In genomic region chr8:120588908-120589771, GRCm38 (mm10) we compare ENCODE assay signal across 8 mouse cellular contexts. TPM values are rescaled to one million over a fixed set of nuclear protein-coding genes. Genes with fewer than 3 reads are reported as not detected.
DNase-seq lines count a peak whose midpoint lies in the region; ATAC-seq and TF ChIP-seq lines count a peak whose summit lies in the region.

TSS of gene Gins2 (minus strand) at chr8:120589304.

- no peaks in the 10 kb centered on the region for H3K27me3 ChIP-seq in heart, embryonic 12.5 days (replicated peaks)
- H3K27me3 ChIP-seq in kidney, postnatal 0 days (ENCODE audit: insufficient read depth, low read length) = no peaks in the 10 kb centered on the region
- no peaks in the 10 kb centered on the region for H3K27me3 ChIP-seq in liver, embryonic 11.5 days (replicated peaks; ENCODE audit: control insufficient read depth, insufficient read depth, low read length)
- H3K27me3 ChIP-seq in stomach, embryonic 14.5 days (ENCODE audit: control insufficient read depth, insufficient read depth, low read length) = no peaks in the 10 kb centered on the region

- no peaks in the 10 kb centered on the region for H3K9me3 ChIP-seq in heart, embryonic 12.5 days (replicated peaks)
- no peaks in the 10 kb centered on the region for H3K9me3 ChIP-seq in kidney, postnatal 0 days (replicated peaks; ENCODE audit: low read length)
- H3K9me3 ChIP-seq in liver, embryonic 11.5 days (ENCODE audit: control insufficient read depth, low read length) = no peaks in the 10 kb centered on the region
- H3K9me3 ChIP-seq in stomach, embryonic 14.5 days (ENCODE audit: control insufficient read depth, low read depth, low read length) = no peaks in the 10 kb centered on the region

- peak within 1 kb of the TSS; percentile 75 for H3K9ac ChIP-seq in heart, embryonic 12.5 days
- peak within 1 kb of the TSS; percentile 74 for H3K9ac ChIP-seq in kidney, postnatal 0 days (ENCODE audit: low read depth, low read length)
- H3K9ac ChIP-seq in liver, embryonic 11.5 days (ENCODE audit: low read depth, low read length) = peak within 1 kb of the TSS; percentile 95
- H3K9ac ChIP-seq in stomach, embryonic 14.5 days (replicated peaks; ENCODE audit: low read depth, low read length) = peak within 1 kb of the TSS; percentile 77

- H3K4me3 ChIP-seq in heart, embryonic 12.5 days = peak within 1 kb of the TSS; percentile 62
- peak within 1 kb of the TSS; percentile 61 for H3K4me3 ChIP-seq in kidney, postnatal 0 days (replicated peaks; ENCODE audit: low read depth, low read length)
- H3K4me3 ChIP-seq in liver, embryonic 11.5 days (ENCODE audit: low read depth, low read length) = peak within 1 kb of the TSS; percentile 96
- peak within 1 kb of the TSS; percentile 77 for H3K4me3 ChIP-seq in stomach, embryonic 14.5 days (ENCODE audit: low read depth, low read length)

- peak; percentile 40 for TF ChIP-seq CTCF in kidney, postnatal 0 days (IDR thresholded peaks at IDR 0.05; ENCODE audit: low read depth)

- ATAC-seq in erythroid progenitor cell, adult 5-6 weeks (replicated peaks; ENCODE audit: low FRiP score, poor library complexity, severe bottlenecking) = peak; percentile 93
- peak; percentile 97 for ATAC-seq in heart, embryonic 12.5 days (ENCODE audit: insufficient number of reproducible peaks, low FRiP score)
- ATAC-seq in kidney, postnatal 0 days (replicated peaks; ENCODE audit: low FRiP score, low read depth) = peak; percentile 98
- ATAC-seq in liver, embryonic 11.5 days (replicated peaks; ENCODE audit: low FRiP score) = peak; percentile 98
- ATAC-seq in stomach, embryonic 14.5 days (ENCODE audit: insufficient number of reproducible peaks, insufficient read depth, low FRiP score, low read depth) = peak; percentile 99

- H3K36me3 ChIP-seq in heart, embryonic 12.5 days = peaks cover 27% of the 10 kb centered on the region
- H3K36me3 ChIP-seq in kidney, postnatal 0 days (ENCODE audit: insufficient read depth, low read length) = no peaks in the 10 kb centered on the region
- peaks cover 23% of the 10 kb centered on the region for H3K36me3 ChIP-seq in liver, embryonic 11.5 days (ENCODE audit: control insufficient read depth, insufficient read depth, low read length)
- H3K36me3 ChIP-seq in stomach, embryonic 14.5 days (ENCODE audit: control insufficient read depth, insufficient read depth, low read length) = peaks cover 6% of the 10 kb centered on the region; the same call in 1 of the 2 replicates

- DNase-seq in CD4-positive helper T cell, adult 2 months (ENCODE audit: low read depth, low spot score) = peak; percentile 99
- DNase-seq in brain, embryonic 18.5 days (ENCODE audit: low read depth, low spot score) = peak; percentile 98
- DNase-seq in kidney, postnatal 0 days (ENCODE audit: low spot score) = peak; percentile 100
- peak; percentile 99 for DNase-seq in liver, embryonic 11.5 days (ENCODE audit: low spot score)
- peak; percentile 99 for DNase-seq in naive thymus-derived CD4-positive, alpha-beta T cell, adult 2 months (ENCODE audit: low read depth)

- H3K4me1 ChIP-seq in heart, embryonic 12.5 days (replicated peaks) = peaks cover 32% of the 10 kb centered on the region
- peaks cover 10% of the 10 kb centered on the region for H3K4me1 ChIP-seq in kidney, postnatal 0 days (replicated peaks; ENCODE audit: insufficient read depth, low read length)
- H3K4me1 ChIP-seq in liver, embryonic 11.5 days (replicated peaks; ENCODE audit: control insufficient read depth, insufficient read depth, low read length) = peaks cover 21% of the 10 kb centered on the region
- H3K4me1 ChIP-seq in stomach, embryonic 14.5 days (ENCODE audit: control insufficient read depth, insufficient read depth, low read length) = no peaks in the 10 kb centered on the region

- peak within 1 kb of the TSS; percentile 80 for H3K27ac ChIP-seq in heart, embryonic 12.5 days (ENCODE audit: poor library complexity, severe bottlenecking)
- H3K27ac ChIP-seq in kidney, postnatal 0 days = peak within 1 kb of the TSS; percentile 65; the same call in 1 of the 2 replicates
- H3K27ac ChIP-seq in liver, embryonic 11.5 days (ENCODE audit: low read depth, low read length) = peak within 1 kb of the TSS; percentile 64
- peak within 1 kb of the TSS; percentile 59 for H3K27ac ChIP-seq in stomach, embryonic 14.5 days (ENCODE audit: low read length)

- H3K4me2 ChIP-seq in heart, embryonic 12.5 days = peak within 1 kb of the TSS; percentile 82
- peak within 1 kb of the TSS; percentile 96 for H3K4me2 ChIP-seq in kidney, postnatal 0 days (ENCODE audit: low read length)
- peak within 1 kb of the TSS; percentile 93 for H3K4me2 ChIP-seq in liver, embryonic 11.5 days
- peak within 1 kb of the TSS; percentile 84 for H3K4me2 ChIP-seq in stomach, embryonic 14.5 days (replicated peaks; ENCODE audit: low read depth, low read length)

- WGBS in heart, embryonic 12.5 days = under 1% methylated on average over 67 of the region's 67 CpGs
- under 1% methylated on average over 67 of the region's 67 CpGs for WGBS in kidney, postnatal 0 days
- under 1% methylated on average over 67 of the region's 67 CpGs for WGBS in liver, embryonic 11.5 days
- under 1% methylated on average over 67 of the region's 67 CpGs for WGBS in stomach, embryonic 14.5 days

RNA-seq across cellular contexts. Expression of gene Gins2, which starts in this region (rescaled TPM):
- 5.8 and 31.4 TPM in 2 replicates for total RNA-seq in erythroid progenitor cell, adult 5-6 weeks (2015; ENCODE audit: low replicate concordance)
- 11.9 and 21.3 TPM in 2 replicates for total RNA-seq in erythroid progenitor cell, adult 5-6 weeks (2017; ENCODE audit: low replicate concordance)
- polyA plus RNA-seq in heart, embryonic 12.5 days (2016; fragmentation: Nextera tagmentation; extraction: Ambion mirVana) = 63.4 and 66.8 TPM in 2 replicates
- polyA plus RNA-seq in kidney, postnatal 0 days (2015; fragmentation: Nextera tagmentation; extraction: Ambion mirVana) = 54.0 and 70.0 TPM in 2 replicates
- 125 and 127 TPM in 2 replicates for polyA plus RNA-seq in liver, embryonic 11.5 days (2014; fragmentation: Nextera tagmentation; extraction: Ambion mirVana)
- 112 and 118 TPM in 2 replicates for polyA plus RNA-seq in stomach, embryonic 14.5 days (2014; fragmentation: Nextera tagmentation; extraction: Ambion mirVana)

Comparison
In these comparisons a context has a peak if more than half of its experiments do, and no peak if none do; other contexts are left out.
1. Peak in every context shown above with its lines: DNase-seq, ATAC-seq, H3K4me3 ChIP-seq and H3K27ac ChIP-seq.